Mouse (Mus musculus) stomach, adult 2 months (tissue): ENCODE measurements around the gene F10. TPM values are rescaled to one million over a fixed set of nuclear protein-coding genes. Genes with fewer than 3 reads are reported as not detected.

ENCODE experiments used
- polyA plus RNA-seq: library from polyadenylated mRNA; depleted of rRNA; stranded (reverse); fragments of >200 nt; gene quantifications from 2 replicates; pipeline ENCODE4 v1.2.3, GENCODE M21; 2012; rRNA removed

F10 gene
- 0.09 and 0.61 TPM in 2 replicates for polyA plus RNA-seq

DNA sequence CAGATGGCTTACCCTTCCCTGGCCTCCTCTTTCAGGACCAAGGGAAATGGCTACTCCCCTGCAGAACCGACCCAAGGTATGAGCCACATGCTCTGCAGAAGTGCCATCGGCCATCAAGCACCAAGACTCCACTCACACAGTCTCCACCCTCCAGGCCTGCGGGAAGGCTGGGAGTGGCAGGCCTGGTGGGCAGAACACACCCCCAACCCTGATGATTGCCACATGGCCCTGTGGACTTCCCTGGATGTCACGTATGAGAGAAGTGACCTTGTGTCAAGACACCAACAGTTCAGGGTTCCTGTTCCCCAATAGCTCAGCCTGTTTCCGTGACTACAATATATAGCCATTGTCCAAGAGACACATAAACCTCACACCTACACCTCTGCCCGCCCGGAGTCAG is at the start of gene F10:
Gene F10, plus strand, starts transcription at position 294 of the 400 bp plus-strand sequence.

DNA sequence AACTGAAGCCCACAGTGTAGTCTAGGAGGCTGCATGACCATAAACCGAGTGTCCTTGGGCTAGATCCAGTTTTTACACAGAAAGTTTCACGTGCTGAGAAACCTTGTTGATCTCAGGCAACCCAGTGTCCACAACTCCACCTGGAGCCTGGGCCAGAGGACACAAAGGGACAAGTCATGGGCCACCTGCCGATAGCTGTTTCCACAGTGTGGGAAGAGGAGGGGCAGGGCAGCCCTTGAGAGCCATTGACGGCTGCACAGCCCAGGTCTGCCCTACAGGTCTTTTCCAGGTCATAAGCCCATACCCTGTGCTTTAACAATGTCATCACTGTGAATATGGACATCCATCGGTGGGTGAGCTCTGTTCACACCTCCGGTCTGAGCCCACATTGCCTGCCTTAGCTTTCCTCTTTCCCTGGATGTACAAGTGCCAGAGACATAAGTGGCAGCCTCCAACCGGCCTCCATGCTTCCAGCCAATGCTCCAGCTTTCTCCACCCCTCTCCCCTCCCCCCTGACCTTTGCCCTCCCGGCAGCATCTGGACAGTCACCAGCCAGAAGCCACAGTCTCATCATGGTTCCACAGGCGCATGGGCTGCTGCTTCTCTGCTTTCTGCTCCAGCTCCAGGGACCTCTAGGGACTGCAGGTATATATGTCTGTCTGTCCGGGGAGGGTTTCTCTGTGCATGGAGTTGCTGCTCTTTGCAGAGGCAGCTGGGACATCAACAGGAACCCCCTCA is 11.5 kb upstream of the F10 start, which contains the start of gene F7:
Gene F7, plus strand, starts transcription at position 548 of the 738 bp plus-strand sequence.

DNA sequence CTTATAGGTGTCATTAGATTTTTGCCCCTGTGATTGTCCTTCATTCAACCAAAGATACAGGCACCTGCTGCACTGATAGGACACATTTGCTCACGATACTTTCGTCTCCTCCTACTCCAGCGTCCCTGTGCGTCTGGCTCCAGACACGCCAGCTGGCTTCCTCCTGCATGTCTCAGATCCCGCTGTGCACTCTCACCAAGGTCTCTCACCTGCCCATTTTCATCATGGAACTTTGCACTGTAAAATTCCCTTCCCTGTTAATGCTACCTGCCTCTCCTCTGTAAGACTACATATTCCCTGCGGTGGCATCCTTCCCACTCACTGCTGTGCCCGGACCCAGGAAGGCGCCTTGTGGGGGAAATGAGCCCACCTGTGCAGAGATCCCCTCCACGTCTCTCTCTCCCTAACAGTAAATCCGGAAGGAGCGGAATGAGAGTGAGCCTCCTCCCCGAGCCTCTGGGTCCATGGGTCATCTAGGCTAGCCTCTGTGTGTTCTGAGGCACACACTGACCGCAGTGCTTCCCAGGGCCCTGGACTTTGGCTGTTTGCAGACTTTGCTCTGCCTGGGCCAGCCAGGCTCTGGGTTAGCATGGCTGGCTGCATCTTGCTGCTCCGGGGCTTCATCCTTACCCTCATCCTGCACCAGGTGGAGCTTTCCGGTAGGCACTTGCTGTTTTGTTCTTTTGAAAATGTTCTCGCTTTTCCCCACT is 23.5 kb downstream of the F10 start, which contains the start of gene Proz:
Gene Proz, plus strand, starts transcription at position 474 of the 710 bp plus-strand sequence.

GRCm38 (mm10) chr8:13105087-13105881 is 68.2 kb downstream of the F10 start, which contains the start of the genes Pcid2 and Cul4a:
Gene Pcid2, minus strand, starts transcription at chr8:13105459.
Gene Cul4a, plus strand, starts transcription at chr8:13105621.

Other genes starting within 250 kb of the F10 start
- gene Mcf2l, start 163.5 kb upstream of the F10 start, polyA plus RNA-seq = 6.8 and 9.5 TPM in 2 replicates
- 0.15 and 0.61 TPM in 2 replicates for gene F7, start 11.3 kb upstream of the F10 start, polyA plus RNA-seq
- gene Proz, start 23.6 kb downstream of the F10 start, polyA plus RNA-seq = 3.0 and 4.2 TPM in 2 replicates
- gene Pcid2, start 68.2 kb downstream of the F10 start, polyA plus RNA-seq = 9.2 and 9.7 TPM in 2 replicates
- gene Cul4a, start 68.3 kb downstream of the F10 start, polyA plus RNA-seq = 23.8 and 27.4 TPM in 2 replicates
- gene Lamp1, start 121.9 kb downstream of the F10 start, polyA plus RNA-seq = 148 and 156 TPM in 2 replicates
- 11.9 and 12.2 TPM in 2 replicates for gene Grtp1, start 163.3 kb downstream of the F10 start, polyA plus RNA-seq
- gene Adprhl1, start 216.9 kb downstream of the F10 start, polyA plus RNA-seq = 0.37 and 0.47 TPM in 2 replicates